Mouse (Mus musculus) E14TG2a.4 (cell line): Measurements from ENCODE around the gene Ahnak.
"Not testable (repeated sequence)": the region's sequence is repeated elsewhere in the genome, so short reads cannot be mapped to it uniquely, and the experiment has no call there.

ENCODE experiments used
- H3K27me3 ChIP-seq: 2 replicates; pipeline ENCODE4 v1.6.1; 2014; ENCODE audit warnings: low read length, control low read depth; ENCODE audit not compliant: insufficient read depth
- H3K36me3 ChIP-seq: 2 replicates; pipeline ENCODE4 v1.6.1; 2014; ENCODE audit warnings: low read length, control low read depth; ENCODE audit not compliant: insufficient read depth
- H3K4me1 ChIP-seq: replicated peaks from 2 replicates; pipeline ENCODE4 v1.6.1; 2014; ENCODE audit warnings: low read depth, low read length, control low read depth
- H3K4me3 ChIP-seq: replicated peaks from 2 replicates; pipeline ENCODE4 v1.5.1; 2014; ENCODE audit warnings: mild to moderate bottlenecking, low read length
- H3K9me3 ChIP-seq: 2 replicates; pipeline ENCODE4 v1.6.1; 2014; ENCODE audit warnings: low read length, control low read depth
- CTCF ChIP-seq: conservative IDR thresholded peaks from 2 replicates; pipeline ENCODE4 v1.5.1; 2014; ENCODE audit warnings: low read length
- NANOG ChIP-seq: IDR thresholded peaks from 2 replicates; pipeline ENCODE4 v1.6.1; 2014; ENCODE audit warnings: borderline replicate concordance, low read length, mixed read lengths
- POU5F1 ChIP-seq: IDR thresholded peaks from 2 replicates; pipeline ENCODE4 v1.6.1; 2014; ENCODE audit warnings: low read length, borderline replicate concordance

Gene Ahnak

DNA sequence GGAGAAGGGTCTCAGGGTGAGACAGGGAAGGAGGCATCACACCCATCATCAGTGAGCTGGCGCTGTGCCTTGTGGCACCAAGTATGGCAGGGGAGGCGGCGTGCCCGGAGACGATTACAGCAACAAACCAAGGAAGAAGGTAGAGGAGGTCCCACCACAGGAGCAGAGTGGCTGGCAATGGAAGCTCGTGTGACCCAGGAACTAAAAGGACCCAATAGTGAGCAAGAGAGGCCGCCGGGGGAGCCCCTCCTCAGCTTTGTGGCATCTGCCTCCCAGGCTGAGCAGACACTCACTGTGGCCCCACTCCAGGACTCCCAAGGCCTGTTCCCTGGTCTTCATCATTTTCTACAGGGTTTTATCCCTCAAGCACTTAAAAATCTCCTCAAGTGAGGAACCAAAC, 23.3 kb upstream of the Ahnak start:
- no peaks in the 10 kb centered on the region for H3K9me3 ChIP-seq
- peaks cover 45% of the 10 kb centered on the region for H3K4me1 ChIP-seq
- TF ChIP-seq POU5F1 (no peak), NANOG (no peak), CTCF (no peak)
- no peaks in the 10 kb centered on the region for H3K27me3 ChIP-seq
- peak overlapping the region; percentile 83 for H3K4me3 ChIP-seq
- H3K36me3 ChIP-seq, result peaks cover 91% of the 10 kb centered on the region

DNA sequence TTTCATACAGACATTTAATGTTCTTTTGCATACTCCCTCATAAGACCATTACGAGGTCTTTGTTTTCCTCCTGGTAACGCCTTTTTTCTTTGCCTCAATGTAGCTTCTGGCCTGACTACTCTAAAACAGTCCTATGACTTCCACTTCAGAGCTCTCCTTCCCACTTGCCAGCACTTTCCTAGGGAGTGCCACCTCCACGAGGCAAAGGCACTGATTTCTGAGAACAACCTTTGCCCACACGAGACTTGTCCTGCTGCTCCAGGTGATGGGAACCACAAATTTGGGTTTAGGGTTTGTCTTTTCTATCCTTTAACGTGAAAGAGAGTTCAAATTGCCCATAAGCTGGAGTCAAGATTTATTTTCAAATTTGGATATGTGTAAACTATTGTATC, 22.9 kb upstream of the Ahnak start:
- Histone ChIP-seq H3K4me3 (peak overlapping the region; percentile 83), H3K36me3 (peaks cover 91% of the 10 kb centered on the region), H3K27me3 (no peaks in the 10 kb centered on the region), H3K9me3 (no peaks in the 10 kb centered on the region), H3K4me1 (peaks cover 49% of the 10 kb centered on the region)
- no peak for TF ChIP-seq CTCF
- TF ChIP-seq NANOG, result no peak
- no peak for TF ChIP-seq POU5F1

DNA sequence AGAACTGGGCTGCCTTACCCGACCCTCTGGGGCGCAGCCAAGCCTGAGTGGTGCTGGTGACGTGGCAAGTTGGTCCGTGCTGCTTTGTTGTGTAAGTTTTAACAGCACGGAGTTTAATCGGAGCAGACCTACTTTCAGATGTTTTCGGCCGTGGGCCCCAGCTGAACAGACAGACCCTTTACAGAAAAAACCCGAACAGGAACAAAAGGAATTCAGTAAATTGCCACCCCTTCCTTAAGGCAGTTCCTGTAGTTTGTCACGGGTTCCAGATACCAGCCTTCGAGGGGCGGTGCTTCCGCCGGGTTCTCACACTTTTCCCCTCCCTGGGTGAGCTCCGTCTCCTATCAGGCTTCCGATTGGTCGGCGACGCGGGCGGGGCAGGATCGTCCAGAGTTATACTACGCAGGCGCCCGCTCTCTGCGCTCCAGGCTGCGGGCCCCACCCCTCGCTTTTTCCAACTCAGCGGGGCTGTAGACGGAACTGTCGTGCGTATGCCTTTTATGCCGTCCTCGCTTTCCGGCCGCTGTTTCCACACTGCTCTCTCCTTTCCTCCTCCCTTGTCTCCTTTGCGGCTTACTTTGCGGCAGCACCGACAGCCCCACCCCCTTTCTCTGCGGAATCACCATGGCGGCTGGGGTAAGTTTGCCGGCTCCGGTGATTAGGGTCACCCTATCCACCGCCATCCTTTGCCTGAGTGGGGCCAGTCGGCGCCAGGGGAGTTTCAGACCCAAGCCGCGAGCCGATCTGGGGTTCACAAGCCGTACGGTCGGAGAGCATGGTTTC, 22.3 kb upstream of the Ahnak start, which contains the start of gene Eef1g:
TSS of gene Eef1g (plus strand) at position 452 of the 783 bp plus-strand sequence.
- Histone ChIP-seq H3K36me3 (peaks cover 91% of the 10 kb centered on the region), H3K27me3 (no peaks in the 10 kb centered on the region), H3K9me3 (no peaks in the 10 kb centered on the region), H3K4me1 (peaks cover 55% of the 10 kb centered on the region), H3K4me3 (peak within 1 kb of the TSS; percentile 100)
- TF ChIP-seq NANOG (no peak), CTCF (no peak), POU5F1 (no peak)

GRCm38 (mm10) chr19:8967373-8967743, 21.7 kb upstream of the Ahnak start:
- Histone ChIP-seq H3K9me3 (no peaks in the 10 kb centered on the region), H3K4me3 (peak overlapping the region; percentile 100), H3K4me1 (peaks cover 61% of the 10 kb centered on the region), H3K36me3 (peaks cover 91% of the 10 kb centered on the region), H3K27me3 (no peaks in the 10 kb centered on the region)
- no peak for TF ChIP-seq CTCF
- TF ChIP-seq NANOG, result no peak
- TF ChIP-seq POU5F1, result no peak

DNA sequence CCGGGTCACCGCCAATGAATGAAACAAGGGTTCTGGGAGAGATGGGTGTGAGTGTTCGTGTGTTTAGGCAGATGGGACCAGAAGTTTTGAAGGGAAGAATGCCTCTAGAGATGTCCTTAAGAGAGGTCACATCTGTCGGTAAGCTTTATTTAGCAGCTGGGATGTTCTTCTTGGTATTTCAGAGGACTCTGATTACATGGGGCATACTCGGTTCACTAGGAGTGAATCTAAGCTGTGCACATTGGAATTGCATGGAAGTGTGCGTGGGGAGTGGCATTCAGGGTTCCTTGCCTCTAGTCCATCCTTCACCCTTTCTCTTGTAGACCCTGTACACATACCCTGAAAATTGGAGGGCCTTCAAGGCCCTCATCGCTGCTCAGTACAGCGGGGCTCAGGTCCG, 21.2 kb upstream of the Ahnak start:
- Histone ChIP-seq H3K9me3 (no peaks in the 10 kb centered on the region), H3K4me3 (peak overlapping the region; percentile 100), H3K4me1 (peaks cover 66% of the 10 kb centered on the region), H3K27me3 (no peaks in the 10 kb centered on the region), H3K36me3 (peaks cover 91% of the 10 kb centered on the region)
- TF ChIP-seq CTCF (no peak), POU5F1 (no peak), NANOG (no peak)

GRCm38 (mm10) chr19:8972491-8972890, 16.6 kb upstream of the Ahnak start:
- H3K9me3 ChIP-seq, H3K27me3 ChIP-seq: not testable (repeated sequence)
- peak overlapping the region; percentile 24; the same call in 1 of the 2 replicates for H3K4me3 ChIP-seq
- peaks cover 100% of the 10 kb centered on the region for H3K36me3 ChIP-seq
- H3K4me1 ChIP-seq, result peaks cover 90% of the 10 kb centered on the region

DNA sequence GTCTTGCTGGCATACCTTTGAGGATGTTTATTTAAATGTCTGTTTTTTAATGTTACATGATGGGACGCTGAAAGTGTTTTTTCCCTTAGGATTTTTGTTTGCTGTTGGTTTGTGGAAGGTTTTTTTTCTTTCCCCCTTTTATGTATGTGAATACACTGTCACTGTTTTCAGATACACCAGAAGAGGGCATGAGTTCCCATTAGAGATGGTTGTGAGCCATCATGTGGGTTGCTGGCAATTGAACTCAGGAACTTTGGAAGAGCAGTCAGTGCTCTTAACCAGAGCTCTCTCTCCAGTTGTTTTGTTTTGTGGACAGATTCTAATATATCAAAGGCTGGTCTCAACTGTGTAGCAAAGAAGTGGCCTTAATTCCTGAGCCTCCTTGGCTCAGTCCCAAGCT, 14.4 kb upstream of the Ahnak start:
- Histone ChIP-seq H3K36me3 (peaks cover 100% of the 10 kb centered on the region), H3K4me1 (peaks cover 100% of the 10 kb centered on the region), H3K4me3 (no peak overlapping the region), H3K27me3 (no peaks in the 10 kb centered on the region), H3K9me3 (no peaks in the 10 kb centered on the region)
- TF ChIP-seq NANOG (no peak), CTCF (no peak), POU5F1 (no peak)

DNA sequence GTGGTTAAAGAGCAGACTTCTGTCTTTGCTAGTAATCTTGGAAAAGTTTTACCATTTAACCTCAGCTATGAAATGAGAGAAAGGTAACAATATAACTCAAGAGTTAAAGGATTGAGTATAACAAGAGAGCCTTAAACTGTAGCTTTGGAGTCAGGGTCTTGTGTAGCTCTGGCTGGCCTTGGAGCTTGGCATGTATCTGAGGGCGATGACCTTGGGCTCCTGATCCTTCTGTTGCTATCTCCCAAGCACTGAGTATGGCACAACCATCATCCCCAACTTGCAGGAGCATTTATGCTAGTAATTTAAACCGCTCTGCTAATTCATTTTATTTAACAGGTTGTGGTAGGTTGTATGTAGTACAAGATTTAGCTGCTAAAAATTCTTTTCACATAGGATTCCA, 13.6 kb upstream of the Ahnak start:
- Histone ChIP-seq H3K36me3 (peaks cover 100% of the 10 kb centered on the region), H3K4me3 (no peak overlapping the region), H3K27me3 (no peaks in the 10 kb centered on the region), H3K4me1 (peaks cover 100% of the 10 kb centered on the region), H3K9me3 (no peaks in the 10 kb centered on the region)
- TF ChIP-seq CTCF (no peak), POU5F1 (no peak), NANOG (no peak)

GRCm38 (mm10) chr19:8976535-8976934, 12.5 kb upstream of the Ahnak start:
- Histone ChIP-seq H3K4me1 (peaks cover 100% of the 10 kb centered on the region), H3K4me3 (0 out of 2 replicates have a peak overlapping the region, but pooled peaks have one; percentile 11), H3K9me3 (no peaks in the 10 kb centered on the region), H3K27me3 (no peaks in the 10 kb centered on the region), H3K36me3 (peaks cover 100% of the 10 kb centered on the region)
- TF ChIP-seq CTCF (peak; percentile 58), POU5F1 (no peak)
